Mouse (Mus musculus): ENCODE data around the gene Sgms1. TPM values are rescaled to one million over a fixed set of nuclear protein-coding genes. Genes with fewer than 3 reads are reported as not detected.

Sgms1 gene
- polyA plus RNA-seq, 1 experiment from 2014 or later, result 9.9 TPM

DNA sequence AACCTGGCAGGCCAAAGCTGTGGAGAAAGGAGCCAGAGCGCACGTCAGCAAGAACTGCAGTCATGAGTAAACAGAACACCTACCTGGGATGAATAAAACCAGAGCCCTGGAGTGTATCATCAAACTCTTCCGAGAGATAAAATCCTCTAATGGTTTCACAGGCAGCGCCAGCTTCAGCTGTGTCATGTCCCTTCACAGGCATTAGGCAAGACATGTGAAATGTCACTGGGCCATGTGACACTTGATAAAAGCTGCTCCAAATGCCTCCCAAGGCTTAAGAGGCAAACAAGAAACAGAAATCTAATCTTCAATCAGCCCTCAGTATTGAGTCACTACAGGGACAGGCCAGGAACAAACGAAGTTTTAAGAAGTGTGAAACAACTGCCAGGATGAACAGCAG is 193.3 kb downstream of the Sgms1 start:
- no peak overlapping the region for H3K4me2 ChIP-seq
- H3K36me3 ChIP-seq (ENCODE audit: poor library complexity, severe bottlenecking), result no peaks in the 10 kb centered on the region
- H3K9me3 ChIP-seq (replicated peaks), result no peaks in the 10 kb centered on the region
- no peaks in the 10 kb centered on the region for H3K4me1 ChIP-seq
- H3K4me3 ChIP-seq, result no peak overlapping the region
- no peak for ATAC-seq
- H3K9ac ChIP-seq, result no peak overlapping the region
- H3K27me3 ChIP-seq, result no peaks in the 10 kb centered on the region
- H3K27ac ChIP-seq, result no peak overlapping the region
- WGBS, result 65% methylated on average over 5 of the region's 5 CpGs

DNA sequence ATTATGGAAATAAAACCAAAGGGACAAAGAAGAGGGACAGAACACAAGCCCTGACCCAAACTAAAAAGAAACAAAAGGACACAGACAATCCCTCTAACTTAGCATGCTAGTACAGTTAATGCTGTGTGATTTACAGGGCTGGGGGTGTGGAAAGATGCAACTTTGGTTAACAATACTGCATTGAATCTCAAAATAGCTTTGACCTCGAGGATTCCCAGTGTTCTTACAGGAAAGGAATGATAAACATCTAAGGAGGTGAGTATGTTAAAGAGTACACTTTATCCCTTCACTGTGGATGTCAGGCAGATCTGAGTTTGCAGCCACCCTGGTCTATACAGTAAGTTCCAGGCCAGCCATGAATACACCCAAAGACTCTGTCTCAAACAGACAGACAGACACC is 194.7 kb downstream of the Sgms1 start:
- Histone ChIP-seq H3K27ac (no peak overlapping the region), H3K4me3 (no peak overlapping the region), H3K4me2 (no peak overlapping the region), H3K4me1 (no peaks in the 10 kb centered on the region), H3K9me3 (replicated peaks) (no peaks in the 10 kb centered on the region), H3K27me3 (no peaks in the 10 kb centered on the region), H3K36me3 (ENCODE audit: poor library complexity, severe bottlenecking) (no peaks in the 10 kb centered on the region), H3K9ac (no peak overlapping the region)
- ATAC-seq, result no peak
- WGBS, result 56% methylated on average over 1 of the region's 1 CpGs

DNA sequence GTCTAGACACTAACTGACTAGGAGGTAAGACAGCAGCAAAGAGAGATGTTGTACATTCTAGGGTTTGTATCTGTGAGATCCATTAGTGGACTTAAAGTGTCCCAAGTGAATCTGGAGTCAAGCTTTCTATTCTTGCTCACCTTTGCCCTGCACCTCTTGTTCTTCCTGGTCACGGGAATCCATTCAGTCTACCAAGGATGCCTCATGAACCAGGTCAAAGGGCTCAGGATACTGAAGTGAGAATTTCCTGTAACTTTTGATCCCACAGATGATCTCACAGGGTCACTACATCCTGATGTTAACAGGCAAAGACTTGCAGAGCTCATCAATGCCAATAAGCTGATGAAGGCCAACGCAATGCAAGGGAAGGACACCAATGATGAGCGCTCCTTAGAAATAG is 195.4 kb downstream of the Sgms1 start:
- Histone ChIP-seq H3K4me3 (no peak overlapping the region), H3K27ac (no peak overlapping the region), H3K9me3 (replicated peaks) (no peaks in the 10 kb centered on the region), H3K9ac (no peak overlapping the region), H3K4me2 (no peak overlapping the region), H3K27me3 (no peaks in the 10 kb centered on the region), H3K4me1 (no peaks in the 10 kb centered on the region), H3K36me3 (ENCODE audit: poor library complexity, severe bottlenecking) (no peaks in the 10 kb centered on the region)
- ATAC-seq, result no peak
- 95% methylated on average over 3 of the region's 3 CpGs for WGBS

DNA sequence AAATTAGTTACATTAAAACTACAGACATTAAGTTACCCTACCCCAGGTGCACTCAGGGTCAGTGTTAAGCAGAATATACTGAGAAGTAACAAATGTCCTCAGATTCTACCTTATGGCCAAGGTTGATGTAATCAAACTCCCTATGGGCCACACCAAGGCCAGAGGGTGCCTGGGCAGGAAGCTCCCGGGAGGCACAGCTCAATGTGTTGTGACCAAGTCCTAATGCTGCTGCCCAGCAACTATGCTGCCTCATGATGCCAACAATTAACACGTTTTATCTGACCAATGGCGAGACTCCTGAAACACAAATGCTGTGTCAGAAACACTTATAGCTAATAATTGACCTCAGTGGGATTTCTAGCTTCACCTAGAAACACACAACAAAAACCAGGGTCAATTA is 197.9 kb downstream of the Sgms1 start:
- Histone ChIP-seq H3K27me3 (no peaks in the 10 kb centered on the region), H3K4me3 (no peak overlapping the region), H3K4me2 (no peak overlapping the region), H3K9me3 (replicated peaks) (no peaks in the 10 kb centered on the region), H3K27ac (no peak overlapping the region), H3K9ac (no peak overlapping the region), H3K4me1 (no peaks in the 10 kb centered on the region), H3K36me3 (ENCODE audit: poor library complexity, severe bottlenecking) (no peaks in the 10 kb centered on the region)
- whole genome bisulfite sequencing, result 79% methylated on average over 3 of the region's 3 CpGs
- ATAC-seq, result no peak

DNA sequence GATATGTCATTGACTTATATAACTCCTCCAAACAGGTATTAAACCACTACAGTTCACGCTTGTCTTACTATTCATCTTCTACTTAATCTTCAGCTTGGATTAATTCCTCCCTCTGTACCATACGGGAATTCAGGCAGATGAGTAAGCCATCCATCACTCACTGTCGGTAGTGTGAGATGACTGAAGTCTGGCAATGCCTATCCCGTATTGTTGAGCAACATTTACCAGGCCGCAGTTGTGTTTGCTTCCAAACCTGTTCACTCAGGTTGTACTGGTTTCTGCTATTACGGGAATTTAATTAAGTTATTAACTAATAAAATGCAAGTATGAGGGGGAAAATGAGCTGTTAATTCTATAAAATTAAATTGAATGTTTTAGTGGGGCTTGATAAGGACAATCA is 199.6 kb downstream of the Sgms1 start:
- ATAC-seq, result no peak
- WGBS, result 94% methylated on average over 6 of the region's 6 CpGs

DNA sequence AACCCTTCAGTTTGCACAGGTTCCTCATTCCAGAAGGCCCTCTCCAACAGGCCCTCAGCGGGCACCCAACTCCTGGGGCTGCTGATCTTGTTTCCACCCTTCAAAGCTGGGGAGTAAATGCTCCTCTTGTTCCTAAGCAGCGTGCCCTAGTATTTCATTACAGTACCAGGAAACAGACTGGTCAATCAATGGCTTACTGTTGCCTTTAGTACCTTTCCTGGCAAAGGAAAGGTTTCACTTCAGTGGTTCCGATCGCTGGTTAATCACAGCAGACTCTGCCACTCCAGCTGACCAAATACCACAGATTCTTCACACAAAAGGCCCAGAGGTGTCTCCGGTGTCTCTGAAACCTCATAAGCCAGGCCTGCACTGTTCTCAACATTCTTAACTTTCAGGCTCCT is 200.5 kb downstream of the Sgms1 start:
- Histone ChIP-seq H3K27me3 (no peaks in the 10 kb centered on the region), H3K27ac (no peak overlapping the region), H3K36me3 (ENCODE audit: poor library complexity, severe bottlenecking) (no peaks in the 10 kb centered on the region), H3K4me1 (no peaks in the 10 kb centered on the region), H3K9ac (no peak overlapping the region), H3K4me2 (no peak overlapping the region), H3K9me3 (replicated peaks) (no peaks in the 10 kb centered on the region), H3K4me3 (no peak overlapping the region)
- ATAC-seq, result no peak
- 80% methylated on average over 5 of the region's 5 CpGs for WGBS

More for the DNA sequence above, 199.6 kb downstream of the Sgms1 start:
- Histone ChIP-seq H3K36me3 (ENCODE audit: poor library complexity, severe bottlenecking) (no peaks in the 10 kb centered on the region), H3K4me3 (no peak overlapping the region), H3K27ac (no peak overlapping the region), H3K4me2 (no peak overlapping the region), H3K4me1 (no peaks in the 10 kb centered on the region), H3K9me3 (replicated peaks) (no peaks in the 10 kb centered on the region), H3K27me3 (no peaks in the 10 kb centered on the region), H3K9ac (no peak overlapping the region)

DNA sequence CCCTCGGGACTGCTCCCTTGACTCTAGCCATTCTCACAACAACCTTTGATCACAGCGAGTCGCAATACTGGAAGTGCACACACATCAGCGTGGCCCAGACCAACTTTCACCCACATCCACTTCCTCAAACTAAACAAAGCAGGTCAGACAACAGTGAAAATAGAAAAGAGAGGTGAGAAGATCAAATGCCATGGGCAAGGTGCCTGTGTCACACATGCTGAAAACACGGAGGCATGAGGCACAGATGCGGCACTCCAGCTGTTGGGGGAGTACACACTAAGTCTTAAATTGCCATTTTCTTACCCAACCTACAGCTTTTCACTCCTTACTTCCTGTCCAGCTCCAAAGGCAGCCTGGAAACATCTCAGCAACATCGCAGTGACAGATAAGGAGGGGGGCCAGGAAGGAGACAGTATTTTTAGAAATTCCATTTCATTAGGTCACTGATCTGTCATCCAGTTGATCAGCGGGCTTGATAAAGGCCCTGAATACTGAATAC is 202.9 kb downstream of the Sgms1 start:
- no peaks in the 10 kb centered on the region for H3K27me3 ChIP-seq
- no peaks in the 10 kb centered on the region for H3K4me1 ChIP-seq
- no peak overlapping the region for H3K4me3 ChIP-seq
- no peak for ATAC-seq
- H3K27ac ChIP-seq, result no peak overlapping the region
- no peaks in the 10 kb centered on the region for H3K36me3 ChIP-seq (ENCODE audit: poor library complexity, severe bottlenecking)
- no peak overlapping the region for H3K9ac ChIP-seq
- no peak overlapping the region for H3K4me2 ChIP-seq
- WGBS, result 90% methylated on average over 8 of the region's 8 CpGs
- no peaks in the 10 kb centered on the region for H3K9me3 ChIP-seq (replicated peaks)

DNA sequence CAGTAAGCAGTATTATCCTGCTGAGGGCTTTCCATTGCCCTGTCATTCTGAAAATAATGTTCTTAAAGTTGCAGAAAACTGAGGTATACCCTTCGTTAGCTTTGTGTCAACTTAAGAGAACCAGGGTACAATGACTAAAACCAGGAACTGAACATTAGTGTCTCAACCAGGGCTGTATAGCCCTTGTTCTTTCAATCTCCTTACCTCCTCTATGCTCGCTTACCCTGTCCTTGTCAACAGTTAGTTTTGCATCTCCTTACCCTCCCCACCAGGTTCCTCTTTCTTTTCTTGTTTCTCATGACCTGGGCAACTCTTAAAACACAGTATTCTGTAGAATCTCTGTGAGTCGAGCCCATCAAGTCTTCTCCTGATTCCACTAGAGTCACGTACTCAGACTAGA is 206.5 kb downstream of the Sgms1 start:
- no peak for ATAC-seq
- H3K4me2 ChIP-seq, result no peak overlapping the region
- H3K4me3 ChIP-seq, result no peak overlapping the region
- no peaks in the 10 kb centered on the region for H3K27me3 ChIP-seq
- H3K4me1 ChIP-seq, result no peaks in the 10 kb centered on the region
- no peaks in the 10 kb centered on the region for H3K36me3 ChIP-seq (ENCODE audit: poor library complexity, severe bottlenecking)
- no peak overlapping the region for H3K27ac ChIP-seq
- 91% methylated on average over 4 of the region's 4 CpGs for WGBS
- no peak overlapping the region for H3K9ac ChIP-seq
- no peaks in the 10 kb centered on the region for H3K9me3 ChIP-seq (replicated peaks)

DNA sequence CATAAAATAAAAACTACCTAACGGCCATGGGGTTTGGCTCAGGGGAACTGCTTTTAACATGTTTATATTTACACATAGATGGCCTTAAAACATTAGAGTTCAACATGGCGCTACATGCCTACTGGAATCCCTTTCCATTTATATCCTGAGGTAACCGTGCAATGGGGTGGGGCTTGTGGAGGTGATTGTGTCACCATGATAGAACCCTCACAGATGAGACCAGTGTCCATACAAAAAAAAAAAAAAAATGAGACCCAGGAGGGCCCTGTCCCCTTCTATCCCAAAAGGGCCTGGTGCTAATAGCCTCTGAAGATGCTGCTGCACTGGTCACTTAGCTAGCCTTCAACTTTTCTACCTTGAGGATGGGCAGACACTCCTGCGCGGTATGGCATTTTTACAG is 207.0 kb downstream of the Sgms1 start:
- Histone ChIP-seq H3K27me3 (no peaks in the 10 kb centered on the region), H3K9ac (no peak overlapping the region), H3K4me1 (no peaks in the 10 kb centered on the region), H3K4me2 (no peak overlapping the region), H3K9me3 (replicated peaks) (no peaks in the 10 kb centered on the region), H3K36me3 (ENCODE audit: poor library complexity, severe bottlenecking) (no peaks in the 10 kb centered on the region), H3K27ac (no peak overlapping the region), H3K4me3 (no peak overlapping the region)
- 92% methylated on average over 5 of the region's 5 CpGs for WGBS
- no peak for ATAC-seq

DNA sequence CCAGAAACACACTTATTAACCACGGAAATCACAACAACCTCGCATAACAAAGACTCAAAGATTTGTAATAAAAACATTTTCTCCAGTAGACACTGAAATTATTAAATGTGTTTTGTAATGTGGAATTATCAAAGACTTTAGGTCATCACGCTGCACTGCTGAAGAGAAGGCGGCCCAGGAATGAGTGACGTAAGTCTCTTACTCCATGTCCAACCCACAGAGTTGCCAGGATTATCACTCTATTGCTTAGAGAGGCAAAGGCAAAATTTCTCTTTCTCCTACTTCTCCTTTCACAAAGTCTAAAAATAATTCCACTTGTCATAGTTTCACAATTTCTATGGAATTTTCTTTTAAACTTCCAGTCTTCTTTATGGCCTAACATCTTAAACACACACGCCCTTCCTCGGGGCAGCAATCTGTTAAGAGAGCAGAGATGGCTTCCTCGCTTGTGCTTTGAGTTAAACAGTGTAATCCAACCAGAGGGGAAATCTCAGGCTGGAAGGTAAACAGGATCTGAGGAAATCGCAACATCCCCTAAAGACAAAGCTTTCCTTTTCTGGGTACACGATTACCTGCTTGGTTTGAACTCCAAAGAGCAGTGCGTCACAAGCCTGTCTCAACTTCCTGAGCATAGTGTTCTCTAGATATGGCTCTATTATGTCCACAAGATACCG is 207.7 kb downstream of the Sgms1 start:
- no peak overlapping the region for H3K27ac ChIP-seq
- H3K9me3 ChIP-seq (replicated peaks), result no peaks in the 10 kb centered on the region
- H3K36me3 ChIP-seq (ENCODE audit: poor library complexity, severe bottlenecking), result no peaks in the 10 kb centered on the region
- ATAC-seq, result no peak
- no peak overlapping the region for H3K4me3 ChIP-seq
- H3K4me1 ChIP-seq, result no peaks in the 10 kb centered on the region
- H3K27me3 ChIP-seq, result no peaks in the 10 kb centered on the region
- H3K4me2 ChIP-seq, result no peak overlapping the region
- WGBS, result 93% methylated on average over 12 of the region's 12 CpGs
- H3K9ac ChIP-seq, result no peak overlapping the region

DNA sequence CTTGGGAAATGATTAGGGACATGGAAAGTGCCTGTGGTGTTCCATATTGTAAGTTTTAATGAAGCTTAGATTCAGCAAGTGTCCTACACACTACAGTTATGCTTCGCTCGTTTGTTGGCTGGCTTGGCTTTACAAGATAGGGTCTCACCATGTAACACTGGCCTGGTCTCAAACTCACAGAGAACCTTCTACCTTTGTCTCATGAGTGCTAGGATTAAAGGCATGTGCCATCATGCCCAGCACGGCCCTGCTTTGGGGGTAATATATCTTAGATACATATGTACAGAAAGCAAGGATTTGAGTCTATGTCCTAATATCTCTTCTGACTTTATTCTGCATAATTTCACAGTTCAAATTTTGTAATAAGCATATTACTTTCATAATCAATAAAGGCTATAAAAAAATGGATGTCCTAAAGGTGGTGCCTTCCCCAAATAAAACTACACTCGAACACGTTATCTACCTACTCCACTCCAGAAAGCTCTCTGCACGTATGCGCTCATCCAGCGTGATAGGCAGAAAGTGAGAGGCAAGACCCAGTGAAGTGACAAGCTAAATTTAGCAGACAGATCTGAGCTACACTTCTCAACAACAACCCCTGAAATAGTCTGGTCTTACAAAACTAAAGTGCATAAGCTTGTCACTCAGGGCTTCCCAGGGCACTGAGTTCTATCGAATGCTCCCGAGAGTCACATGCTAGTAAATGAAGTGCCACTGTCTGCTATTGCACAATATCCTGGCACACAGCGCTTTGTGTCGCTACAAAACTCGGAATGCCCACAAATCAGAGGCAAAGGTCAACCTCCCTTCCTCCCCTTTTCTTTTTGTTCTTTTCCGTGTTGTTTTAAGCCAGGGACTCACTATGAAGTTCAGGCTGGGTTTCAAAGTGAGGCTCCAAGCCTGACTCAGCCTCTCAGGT is 208.5 kb downstream of the Sgms1 start:
- H3K9me3 ChIP-seq (replicated peaks), result no peaks in the 10 kb centered on the region
- H3K36me3 ChIP-seq (ENCODE audit: poor library complexity, severe bottlenecking), result no peaks in the 10 kb centered on the region
- H3K4me1 ChIP-seq, result no peaks in the 10 kb centered on the region
- ATAC-seq, result no peak
- 83% methylated on average over 14 of the region's 14 CpGs for WGBS
- H3K4me2 ChIP-seq, result no peak overlapping the region
- H3K27me3 ChIP-seq, result no peaks in the 10 kb centered on the region
- H3K27ac ChIP-seq, result no peak overlapping the region
- H3K4me3 ChIP-seq, result no peak overlapping the region
- no peak overlapping the region for H3K9ac ChIP-seq

DNA sequence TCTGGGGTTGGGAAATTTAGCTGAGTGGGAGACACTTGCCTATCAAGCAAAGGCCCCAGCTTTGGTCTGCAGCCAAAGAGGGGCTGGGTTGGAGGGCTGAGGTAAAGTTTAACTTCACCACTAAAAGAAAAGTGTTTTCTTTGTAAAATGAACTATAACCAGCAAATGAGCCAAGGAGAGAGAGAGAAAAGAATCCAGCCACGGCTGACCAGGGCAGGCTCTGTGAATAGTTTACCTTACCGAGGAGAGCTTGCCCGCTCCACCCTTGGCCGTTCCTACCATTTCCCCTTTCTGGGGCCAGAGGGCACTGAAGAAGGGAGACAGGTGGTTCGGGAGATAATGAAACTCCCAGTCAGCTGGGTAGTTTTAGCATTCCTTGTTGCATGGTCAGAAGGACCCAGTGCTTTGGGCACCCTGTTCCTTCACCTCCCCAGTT is 209.5 kb downstream of the Sgms1 start:
- WGBS, result 88% methylated on average over 5 of the region's 5 CpGs
- Histone ChIP-seq H3K4me3 (no peak overlapping the region), H3K9me3 (replicated peaks) (no peaks in the 10 kb centered on the region), H3K4me2 (no peak overlapping the region), H3K4me1 (no peaks in the 10 kb centered on the region), H3K27ac (no peak overlapping the region), H3K9ac (no peak overlapping the region), H3K36me3 (ENCODE audit: poor library complexity, severe bottlenecking) (no peaks in the 10 kb centered on the region), H3K27me3 (no peaks in the 10 kb centered on the region)
- ATAC-seq, result no peak
